Mouse (Mus musculus): Measurements from ENCODE around the gene Eln. TPM values are rescaled to one million over a fixed set of nuclear protein-coding genes. Genes with fewer than 3 reads are reported as not detected.

Gene Eln
- polyA plus RNA-seq (2015; fragmentation: Nextera tagmentation; extraction: Ambion mirVana): 14.8 TPM in 2 replicates

GRCm38 (mm10) chr5:134746890-134747511 is at the start of gene Eln:
Gene Eln (minus strand): TSS chr5:134747323.
- ATAC-seq (no peak), DNase-seq (no peak)
- Histone ChIP-seq H3K4me2 (ENCODE audit: low read depth, low read length) (peak within 1 kb of the TSS; percentile 55), H3K27me3 (ENCODE audit: insufficient read depth, low read length) (peaks cover 12% of the 10 kb centered on the region; the same call in 1 of the 2 replicates), H3K4me3 (ENCODE audit: low read depth, low read length) (no peak within 1 kb of the TSS), H3K36me3 (replicated peaks; ENCODE audit: insufficient read depth, low read length) (no peaks in the 10 kb centered on the region), H3K9ac (replicated peaks) (no peak within 1 kb of the TSS), H3K4me1 (ENCODE audit: insufficient read depth) (peaks cover 2% of the 10 kb centered on the region; the same call in 1 of the 2 replicates), H3K9me3 (ENCODE audit: low read length) (no peaks in the 10 kb centered on the region), H3K27ac (ENCODE audit: low read depth) (no peak within 1 kb of the TSS)
- WGBS (ENCODE audit: insufficient replicate concordance): 7% methylated on average over 19 of the region's 28 CpGs
- TF ChIP-seq CTCF (IDR thresholded peaks at IDR 0.05; ENCODE audit: low read depth): no peak
- TF ChIP-seq EP300 (IDR thresholded peaks at IDR 0.05; ENCODE audit: low read depth): no peak

GRCm38 (mm10) chr5:134790080-134790995 is 43.2 kb upstream of the Eln start:
- ATAC-seq (no peak), DNase-seq (no peak)
- Histone ChIP-seq H3K36me3 (replicated peaks; ENCODE audit: insufficient read depth, low read length) (no peaks in the 10 kb centered on the region), H3K9me3 (ENCODE audit: low read length) (0 out of 2 replicates have a peak, but pooled peaks cover 3% of the 10 kb centered on the region), H3K4me1 (ENCODE audit: insufficient read depth) (no peaks in the 10 kb centered on the region), H3K9ac (replicated peaks) (no peak overlapping the region), H3K27ac (ENCODE audit: low read depth) (no peak overlapping the region), H3K27me3 (ENCODE audit: insufficient read depth, low read length) (no peaks in the 10 kb centered on the region), H3K4me2 (ENCODE audit: low read depth, low read length) (no peak overlapping the region), H3K4me3 (ENCODE audit: low read depth, low read length) (no peak overlapping the region)
- 83% methylated on average over 15 of the region's 15 CpGs for WGBS (ENCODE audit: insufficient replicate concordance)
- TF ChIP-seq CTCF (IDR thresholded peaks at IDR 0.05; ENCODE audit: low read depth): no peak
- no peak for TF ChIP-seq EP300 (IDR thresholded peaks at IDR 0.05; ENCODE audit: low read depth)

- WGBS (ENCODE audit: insufficient replicate concordance): 27% methylated on average over 12 of the region's 12 CpGs
- Histone ChIP-seq H3K36me3 (replicated peaks; ENCODE audit: insufficient read depth, low read length) (no peaks in the 10 kb centered on the region), H3K4me3 (ENCODE audit: low read depth, low read length) (no peak overlapping the region), H3K27me3 (ENCODE audit: insufficient read depth, low read length) (no peaks in the 10 kb centered on the region), H3K4me2 (ENCODE audit: low read depth, low read length) (no peak overlapping the region), H3K27ac (ENCODE audit: low read depth) (no peak overlapping the region), H3K4me1 (ENCODE audit: insufficient read depth) (no peaks in the 10 kb centered on the region), H3K9me3 (ENCODE audit: low read length) (0 out of 2 replicates have a peak, but pooled peaks cover 3% of the 10 kb centered on the region), H3K9ac (replicated peaks) (no peak overlapping the region)
- no peak for DNase-seq
- ATAC-seq: no peak
- TF ChIP-seq CTCF (IDR thresholded peaks at IDR 0.05; ENCODE audit: low read depth) (no peak), EP300 (IDR thresholded peaks at IDR 0.05; ENCODE audit: low read depth) (no peak)
Observed at GRCm38 (mm10) chr5:134788237-134788636, 41.1 kb upstream of the Eln start.

- no peak overlapping the region for H3K27ac ChIP-seq (ENCODE audit: low read depth)
- H3K9me3 ChIP-seq (ENCODE audit: low read length): no peaks in the 10 kb centered on the region
- no peak for TF ChIP-seq EP300 (IDR thresholded peaks at IDR 0.05; ENCODE audit: low read depth)
- TF ChIP-seq CTCF (IDR thresholded peaks at IDR 0.05; ENCODE audit: low read depth): no peak
- H3K27me3 ChIP-seq (ENCODE audit: insufficient read depth, low read length): no peaks in the 10 kb centered on the region
- no peak overlapping the region for H3K4me2 ChIP-seq (ENCODE audit: low read depth, low read length)
- no peak overlapping the region for H3K9ac ChIP-seq (replicated peaks)
- ATAC-seq (no peak), DNase-seq (no peak)
- WGBS (ENCODE audit: insufficient replicate concordance): 82% methylated on average over 25 of the region's 25 CpGs
- no peaks in the 10 kb centered on the region for H3K36me3 ChIP-seq (replicated peaks; ENCODE audit: insufficient read depth, low read length)
- H3K4me1 ChIP-seq (ENCODE audit: insufficient read depth): no peaks in the 10 kb centered on the region
- no peak overlapping the region for H3K4me3 ChIP-seq (ENCODE audit: low read depth, low read length)
Observed at GRCm38 (mm10) chr5:134785691-134786371, 38.7 kb upstream of the Eln start.

- WGBS (ENCODE audit: insufficient replicate concordance): 48% methylated on average over 2 of the region's 2 CpGs
- Histone ChIP-seq H3K36me3 (replicated peaks; ENCODE audit: insufficient read depth, low read length) (no peaks in the 10 kb centered on the region), H3K27me3 (ENCODE audit: insufficient read depth, low read length) (no peaks in the 10 kb centered on the region), H3K9ac (replicated peaks) (no peak overlapping the region), H3K27ac (ENCODE audit: low read depth) (no peak overlapping the region), H3K4me3 (ENCODE audit: low read depth, low read length) (no peak overlapping the region), H3K4me1 (ENCODE audit: insufficient read depth) (no peaks in the 10 kb centered on the region), H3K4me2 (ENCODE audit: low read depth, low read length) (no peak overlapping the region), H3K9me3 (ENCODE audit: low read length) (no peaks in the 10 kb centered on the region)
- ATAC-seq (no peak), DNase-seq (no peak)
- TF ChIP-seq CTCF (IDR thresholded peaks at IDR 0.05; ENCODE audit: low read depth) (no peak), EP300 (IDR thresholded peaks at IDR 0.05; ENCODE audit: low read depth) (no peak)
Observed at GRCm38 (mm10) chr5:134783794-134784193, 36.7 kb upstream of the Eln start.

DNA sequence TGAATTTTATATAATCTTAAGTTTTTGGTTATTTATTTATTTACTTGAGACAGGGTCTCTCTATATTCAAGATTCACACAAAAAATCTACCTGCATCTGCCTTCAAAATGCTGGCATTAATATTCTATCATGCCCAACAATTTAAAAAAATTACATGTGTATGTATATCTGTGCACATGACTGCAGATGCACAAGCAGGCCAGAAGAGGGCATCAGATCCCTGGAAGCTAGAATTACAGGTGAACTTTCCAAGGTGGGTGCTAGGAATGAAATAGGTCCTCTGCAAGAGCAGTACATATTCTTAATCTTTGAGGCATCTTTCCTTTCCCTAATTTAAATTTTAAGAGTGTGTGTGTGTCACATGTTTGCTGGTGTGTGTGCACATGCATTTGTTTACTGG is 33.8 kb upstream of the Eln start:
- Histone ChIP-seq H3K9me3 (ENCODE audit: low read length) (no peaks in the 10 kb centered on the region), H3K36me3 (replicated peaks; ENCODE audit: insufficient read depth, low read length) (no peaks in the 10 kb centered on the region), H3K27me3 (ENCODE audit: insufficient read depth, low read length) (no peaks in the 10 kb centered on the region), H3K4me1 (ENCODE audit: insufficient read depth) (no peaks in the 10 kb centered on the region), H3K9ac (replicated peaks) (no peak overlapping the region), H3K4me2 (ENCODE audit: low read depth, low read length) (no peak overlapping the region), H3K4me3 (ENCODE audit: low read depth, low read length) (no peak overlapping the region), H3K27ac (ENCODE audit: low read depth) (no peak overlapping the region)
- DNase-seq (no peak), ATAC-seq (no peak)
- TF ChIP-seq EP300 (IDR thresholded peaks at IDR 0.05; ENCODE audit: low read depth) (no peak), CTCF (IDR thresholded peaks at IDR 0.05; ENCODE audit: low read depth) (peak; percentile 39; the same call in 1 of the 2 replicates)

Data from liver, postnatal 0 days (tissue).